Mouse (Mus musculus): ENCODE measurements around the gene Stx3.

DNA sequence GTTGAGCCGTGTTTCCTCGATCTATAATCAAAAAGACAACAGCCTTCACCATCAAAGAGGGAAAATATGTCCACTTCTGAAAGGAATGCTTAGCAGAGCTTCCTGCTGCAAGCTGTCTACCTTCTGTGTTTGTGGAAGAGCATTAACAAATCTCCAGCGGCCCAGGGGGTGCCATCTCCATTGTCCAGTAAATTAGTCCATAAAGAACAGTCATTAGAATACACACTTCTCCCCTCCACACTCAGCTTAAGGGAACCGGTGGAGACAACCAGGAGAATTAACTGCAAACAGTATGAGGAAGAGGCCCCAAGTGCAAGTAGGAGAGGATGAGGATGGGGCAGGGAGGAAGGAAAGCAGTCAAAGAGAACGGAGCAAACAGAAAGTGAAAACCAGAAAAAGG, 27.4 kb downstream of the Stx3 start:
- TF ChIP-seq CTCF (IDR thresholded peaks at IDR 0.05; ENCODE audit: borderline replicate concordance, insufficient read depth, low read depth, low read length) (no peak), POLR2A (IDR thresholded peaks at IDR 0.05; ENCODE audit: borderline replicate concordance, insufficient read depth, low read length) (no peak)
